Mouse (Mus musculus): Measurements from ENCODE around the gene Myo16.

Myo16 gene

DNA sequence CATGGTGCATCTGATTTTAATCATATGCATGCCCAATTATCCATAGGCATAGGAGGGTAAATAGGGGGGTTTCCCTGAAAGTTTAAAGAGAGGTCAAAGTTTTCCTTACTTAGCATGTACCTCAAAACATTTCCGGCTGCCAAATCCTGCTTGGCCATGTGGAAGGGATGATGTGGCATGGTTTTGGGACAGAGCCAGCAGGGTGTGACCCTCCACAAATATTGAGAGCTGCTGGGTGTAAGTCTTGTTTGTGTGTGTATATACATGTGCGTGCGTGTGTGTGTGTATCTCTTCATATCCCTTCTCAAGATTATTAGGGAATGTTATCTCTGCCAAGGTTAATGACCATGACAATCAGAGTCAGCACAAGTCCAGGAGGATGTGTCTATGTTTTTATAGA, 150.3 kb downstream of the Myo16 start:
- no peak for DNase-seq (ENCODE audit: inconsistent ontology term)

DNA sequence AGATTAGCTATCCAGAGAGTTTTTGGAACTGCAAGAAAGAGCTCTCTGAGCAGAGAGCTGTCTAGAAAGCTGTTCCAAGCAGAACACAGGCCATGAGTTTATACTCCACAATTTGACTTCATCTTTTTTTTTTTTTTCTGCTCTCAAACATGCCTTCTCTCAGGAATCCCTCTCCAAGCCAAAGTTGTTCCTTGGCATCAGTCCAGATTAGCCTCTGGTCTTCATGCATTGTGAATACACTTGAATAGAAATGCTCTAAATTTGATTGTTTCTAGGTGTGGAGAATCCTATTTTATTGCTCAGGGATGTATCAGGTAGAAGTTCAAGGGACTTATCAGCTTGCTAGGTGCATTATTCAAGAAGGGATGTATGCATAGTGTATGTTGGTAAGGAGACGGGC, 151.0 kb downstream of the Myo16 start:
- peak; percentile 11 for DNase-seq (ENCODE audit: inconsistent ontology term)

DNA sequence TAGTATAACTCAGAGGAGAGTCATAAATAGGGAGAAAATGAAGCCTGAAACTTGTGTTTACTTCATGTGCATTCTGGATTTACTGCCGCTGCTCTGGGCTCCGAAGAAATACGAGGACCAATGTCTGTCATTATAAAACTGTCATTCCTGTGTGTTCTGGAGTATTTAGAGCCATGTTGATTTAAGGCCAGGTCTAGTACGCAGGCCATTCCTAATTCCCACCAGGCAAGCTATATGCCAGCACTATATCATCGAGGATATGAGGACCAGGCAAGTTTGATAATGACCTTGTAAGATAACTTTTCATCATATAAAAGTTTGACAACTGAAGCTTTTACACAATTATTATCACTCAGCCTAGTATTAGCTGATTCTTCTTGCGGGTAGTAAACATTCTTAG, 153.6 kb downstream of the Myo16 start:
- no peak for DNase-seq (ENCODE audit: inconsistent ontology term)

GRCm38 (mm10) chr8:10307770-10308476, 154.2 kb downstream of the Myo16 start:
- DNase-seq (ENCODE audit: inconsistent ontology term), result no peak

GRCm38 (mm10) chr8:10310470-10310869, 156.8 kb downstream of the Myo16 start:
- DNase-seq (ENCODE audit: inconsistent ontology term), result no peak

- DNase-seq (ENCODE audit: inconsistent ontology term), result no peak
These were observed 158.6 kb downstream of the Myo16 start for GRCm38 (mm10) chr8:10312316-10312715.

DNA sequence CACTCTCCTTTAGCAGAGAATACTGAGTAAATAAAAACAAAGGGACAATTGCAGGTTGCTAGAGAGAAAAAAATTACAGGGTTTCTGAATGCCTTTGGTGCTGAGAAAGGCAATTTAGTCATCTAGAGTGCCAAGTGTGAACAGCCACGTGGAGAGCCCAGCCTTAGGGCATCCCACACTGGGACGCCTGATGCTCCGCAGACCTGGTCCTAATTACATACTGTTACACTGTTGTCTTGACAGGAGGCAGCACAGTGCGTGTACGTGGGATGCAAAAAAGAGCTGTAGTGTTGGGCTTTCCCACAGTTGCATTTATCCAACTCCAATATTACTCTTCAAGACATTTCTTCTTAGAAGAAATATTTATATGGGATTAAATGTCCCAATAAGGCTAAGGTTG, 162.5 kb downstream of the Myo16 start:
- DNase-seq (ENCODE audit: inconsistent ontology term), result no peak

DNA sequence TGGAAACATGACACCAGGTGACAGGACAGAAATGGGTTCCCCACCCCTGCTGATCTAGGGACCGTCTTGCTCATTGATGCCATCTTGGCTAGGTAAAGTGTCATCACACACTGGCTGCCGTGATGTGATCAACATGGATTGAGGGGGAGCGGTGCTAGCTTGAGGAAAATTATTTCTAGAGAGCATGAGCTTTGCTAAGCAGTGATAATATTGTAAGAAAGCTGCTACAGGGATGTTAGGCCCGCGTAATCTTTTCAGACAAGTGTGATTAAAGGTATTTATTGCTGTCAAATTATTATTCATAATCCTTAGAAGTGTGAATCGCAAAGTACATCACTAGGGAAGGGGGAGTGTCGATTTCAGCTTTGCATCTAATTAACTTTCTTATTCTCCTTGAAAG, 164.4 kb downstream of the Myo16 start:
- no peak for DNase-seq (ENCODE audit: inconsistent ontology term)

DNA sequence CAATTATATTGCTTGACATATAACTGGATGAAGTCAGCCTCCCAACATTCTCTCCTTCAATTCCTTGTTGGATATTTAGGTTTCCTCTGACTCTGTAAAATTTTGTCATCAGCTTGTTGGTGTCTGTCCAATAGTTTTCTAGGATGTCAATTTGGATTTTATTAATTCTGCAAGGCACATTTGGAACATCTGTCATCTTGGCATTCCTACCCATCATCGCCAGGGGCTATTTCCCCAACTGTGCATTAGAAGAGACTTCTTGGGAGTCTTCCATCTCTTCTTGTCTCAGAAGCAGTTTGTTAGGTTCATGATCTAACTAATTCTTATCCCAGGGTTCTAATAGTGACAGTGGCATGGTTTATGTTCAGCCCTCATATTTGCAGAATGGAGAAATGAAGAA, 196.7 kb downstream of the Myo16 start:
- no peak for DNase-seq (ENCODE audit: inconsistent ontology term)

DNA sequence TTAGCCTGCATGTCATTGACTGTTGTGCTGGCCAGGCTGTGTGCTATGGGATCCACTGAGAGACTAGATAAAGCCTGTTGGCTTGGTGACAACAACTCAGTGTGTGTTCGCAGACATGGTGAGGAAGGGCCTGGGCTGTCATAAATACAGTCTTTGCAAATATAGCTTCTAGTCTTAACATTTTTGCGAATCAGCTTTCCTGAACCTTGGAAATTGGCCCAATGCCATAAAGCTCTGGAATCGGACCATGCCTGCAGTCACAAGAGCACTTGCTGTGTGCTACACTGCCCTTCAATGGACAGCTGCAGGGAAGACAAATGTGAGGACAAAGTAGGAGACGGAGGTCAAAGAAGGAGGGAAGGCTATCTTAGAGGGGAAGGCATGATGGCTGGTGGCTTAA, 205.0 kb downstream of the Myo16 start:
- DNase-seq (ENCODE audit: inconsistent ontology term), result no peak

DNA sequence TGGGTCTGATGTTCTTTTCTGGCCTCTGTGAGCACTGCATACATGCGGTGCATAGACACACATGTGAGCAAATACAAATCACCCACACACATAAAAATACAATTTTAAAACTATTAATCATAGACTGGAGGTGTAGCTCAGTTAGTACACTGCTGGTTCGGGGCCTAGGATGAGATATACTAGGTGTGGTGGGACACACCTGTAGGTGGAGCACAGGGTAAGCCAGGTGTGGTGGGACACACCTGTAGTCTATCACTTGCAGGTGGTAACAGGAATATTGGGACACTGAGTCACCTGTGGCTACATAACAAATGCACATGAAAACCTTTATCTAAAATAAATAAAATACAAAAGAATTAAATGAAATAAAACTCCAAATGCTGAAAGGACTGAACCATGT, 209.2 kb downstream of the Myo16 start:
- no peak for DNase-seq (ENCODE audit: inconsistent ontology term)

DNA sequence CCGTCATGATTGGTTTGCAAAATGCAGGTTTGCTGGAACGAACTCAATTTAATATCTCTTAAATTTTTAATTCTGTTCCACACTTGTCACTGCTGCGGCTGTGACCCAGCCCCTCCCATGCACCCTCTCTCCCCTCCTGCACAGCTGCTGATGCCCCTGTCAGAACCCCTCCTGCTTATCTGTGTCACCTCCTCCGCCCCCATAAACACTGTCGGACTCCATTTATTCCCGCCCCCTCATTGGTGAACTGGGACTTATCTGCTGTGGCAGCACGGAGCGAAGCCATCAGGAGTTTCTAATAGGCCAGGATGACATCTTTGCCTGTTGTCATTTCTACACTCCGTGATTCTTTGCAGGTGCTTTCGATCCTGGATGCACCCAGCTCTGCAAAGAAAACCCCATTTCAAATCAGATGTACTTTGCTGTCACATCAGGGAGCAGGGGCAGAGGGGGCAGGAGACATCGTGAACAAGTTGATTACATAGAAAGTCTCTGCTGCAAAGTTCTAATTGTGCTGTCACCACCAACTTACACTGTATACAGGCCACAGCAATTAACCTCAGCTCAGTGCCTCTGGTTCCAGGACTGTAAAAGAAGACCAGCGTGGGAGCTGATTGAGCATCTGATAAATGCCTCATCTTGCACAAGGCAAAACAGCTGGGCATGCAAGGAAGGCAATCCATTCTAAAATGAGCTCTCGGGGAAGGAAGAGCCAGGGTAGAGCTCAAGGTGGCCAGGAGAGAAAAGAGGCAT, 210.1 kb downstream of the Myo16 start:
- no peak for DNase-seq (ENCODE audit: inconsistent ontology term)

DNA sequence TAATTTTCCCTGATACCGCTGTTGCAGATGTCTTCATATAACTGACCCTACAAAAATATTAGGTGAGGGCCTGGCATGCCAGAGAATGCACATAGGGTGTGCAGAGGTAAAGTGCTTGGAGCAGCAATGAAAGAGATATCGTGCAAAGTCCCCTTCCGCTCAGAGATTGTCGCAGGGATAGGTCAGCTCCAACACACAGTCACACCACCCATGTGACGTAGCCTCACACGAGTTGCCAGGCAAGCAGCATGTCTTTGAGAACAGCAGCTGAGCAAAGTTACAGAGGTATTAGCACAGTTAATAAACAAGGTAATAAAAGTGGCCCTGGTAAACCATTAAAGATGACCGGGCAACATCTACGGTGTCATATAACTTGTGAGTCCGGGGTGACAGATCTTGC, 212.4 kb downstream of the Myo16 start:
- DNase-seq (ENCODE audit: inconsistent ontology term), result no peak

GRCm38 (mm10) chr8:10372571-10372970, 218.9 kb downstream of the Myo16 start:
- DNase-seq (ENCODE audit: inconsistent ontology term), result no peak

DNA sequence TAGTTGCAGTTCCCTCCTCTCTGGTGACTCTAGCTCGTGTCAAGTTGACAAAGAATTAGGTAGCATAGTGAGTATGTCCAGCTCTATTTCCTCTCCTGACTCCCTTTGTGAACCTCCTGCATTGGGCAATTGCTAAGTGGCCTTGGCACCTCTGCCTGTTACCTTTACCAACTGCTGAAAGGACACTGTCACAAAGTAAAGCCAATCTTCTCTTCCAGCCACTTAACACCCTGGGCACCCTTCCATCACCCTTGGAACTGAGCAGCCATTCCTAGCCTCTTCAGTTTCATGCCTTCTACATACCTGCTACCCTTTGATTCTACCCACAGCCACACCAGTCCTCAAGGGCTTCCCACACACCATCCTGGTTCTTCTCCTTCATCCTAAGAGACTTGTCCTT, 233.4 kb downstream of the Myo16 start:
- DNase-seq (ENCODE audit: inconsistent ontology term), result no peak

- no peak for DNase-seq (ENCODE audit: inconsistent ontology term)
These were observed 237.5 kb downstream of the Myo16 start for GRCm38 (mm10) chr8:10391096-10391683.

DNA sequence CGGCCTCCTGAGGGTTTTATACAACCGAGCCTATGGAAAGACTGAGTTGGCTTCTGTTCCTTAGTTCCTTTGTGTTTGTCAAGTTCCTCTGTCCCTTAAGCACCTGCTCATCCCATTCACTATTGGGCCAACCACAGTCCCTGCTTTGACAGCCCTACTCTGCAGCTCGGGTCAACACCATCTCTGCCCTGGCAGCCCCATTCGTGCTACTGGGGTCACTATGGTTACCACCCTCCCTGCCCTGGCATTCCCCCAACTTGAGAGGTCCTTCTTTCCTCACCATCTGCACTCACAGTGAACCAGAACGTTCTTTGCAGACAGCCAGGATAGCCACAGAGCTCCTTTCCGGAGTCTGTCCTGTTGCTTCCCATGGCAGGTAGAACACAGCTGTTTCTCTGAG, 238.2 kb downstream of the Myo16 start:
- DNase-seq (ENCODE audit: inconsistent ontology term), result peak; percentile 5

- no peak for DNase-seq (ENCODE audit: inconsistent ontology term)
These were observed 240.8 kb downstream of the Myo16 start for GRCm38 (mm10) chr8:10394506-10394905.

DNA sequence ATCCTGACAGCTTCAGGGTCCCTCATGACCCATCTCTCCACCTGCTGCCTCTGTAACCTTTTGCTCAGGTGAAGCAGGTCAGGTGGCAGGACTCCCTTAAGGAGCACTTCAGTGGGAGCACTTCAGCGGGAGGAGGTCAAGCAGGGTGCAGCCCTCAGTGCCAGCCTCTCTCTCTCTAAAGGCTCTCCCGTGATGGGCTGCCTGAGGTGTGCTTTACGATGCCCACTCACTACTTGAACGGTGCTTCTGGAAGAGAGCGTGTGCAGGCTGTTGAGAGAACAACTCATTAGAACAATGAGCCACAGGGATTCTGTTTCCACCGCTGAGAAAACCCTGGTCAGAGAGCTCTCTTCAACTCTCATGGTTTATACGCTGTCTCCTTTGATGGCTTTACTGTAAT, 241.4 kb downstream of the Myo16 start:
- no peak for DNase-seq (ENCODE audit: inconsistent ontology term)

- peak; percentile 54 for DNase-seq (ENCODE audit: inconsistent ontology term)
These were observed 248.9 kb downstream of the Myo16 start for GRCm38 (mm10) chr8:10402606-10403005.

GRCm38 (mm10) chr8:10405469-10405868, 251.8 kb downstream of the Myo16 start:
- peak; percentile 9 for DNase-seq (ENCODE audit: inconsistent ontology term)

DNA sequence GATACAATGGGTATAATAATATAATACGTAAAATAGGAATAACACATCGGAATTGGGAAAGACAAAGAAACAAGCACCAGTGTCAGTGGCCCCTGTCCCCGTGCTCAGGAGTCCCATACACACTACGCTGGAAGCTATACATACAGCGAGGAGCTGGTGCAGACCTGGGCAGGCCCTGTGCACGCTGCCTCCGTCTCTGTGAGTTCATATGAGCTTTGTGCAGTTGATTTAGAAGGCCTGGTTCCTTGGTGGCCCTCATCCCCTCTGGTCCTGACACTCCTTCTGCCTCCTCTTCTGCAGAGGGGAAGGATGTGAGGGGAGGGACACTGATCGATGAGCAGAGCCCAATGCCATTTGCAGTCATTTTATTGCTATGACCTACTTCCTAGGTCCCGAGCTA, 255.3 kb downstream of the Myo16 start:
- no peak for DNase-seq (ENCODE audit: inconsistent ontology term)

DNA sequence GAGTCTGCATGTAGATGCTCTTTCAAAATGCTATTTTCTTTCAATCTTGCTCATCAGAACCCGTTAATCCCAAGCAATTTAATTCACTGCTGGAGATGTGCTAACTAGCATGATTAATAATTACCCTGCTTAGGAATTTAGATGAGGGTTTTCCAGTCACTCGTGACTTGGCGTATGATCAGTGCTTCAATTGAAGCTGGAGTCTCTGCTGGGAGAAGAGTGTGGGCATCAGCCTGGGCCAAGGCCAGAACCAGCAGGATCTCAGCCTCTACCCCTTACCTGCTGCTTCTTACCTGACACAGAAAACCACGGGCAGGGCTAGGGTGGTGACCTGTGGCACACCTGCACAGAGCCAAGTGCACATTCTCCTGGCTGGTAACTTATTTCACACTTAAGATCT, 257.8 kb downstream of the Myo16 start:
- DNase-seq (ENCODE audit: inconsistent ontology term), result peak; percentile 50
